Mouse (Mus musculus) heart, postnatal 0 days (tissue): Measurements from ENCODE around the gene Itgav. TPM values are rescaled to one million over a fixed set of nuclear protein-coding genes. Genes with fewer than 3 reads are reported as not detected.

Experiments used
- ATAC-seq: fragments of 200-750 bp; cut with Nextera tagmentation; 2 replicates; pipeline ENCODE4 v1.8.0; 2017; ENCODE audit warnings: low read depth, moderate number of reproducible peaks, moderate library complexity; ENCODE audit not compliant: insufficient read depth
- DNase-seq: peaks from one replicate; pipeline ENCODE4 v3.0.0-alpha.2; 2016; ENCODE audit warnings: low spot score
- H3K27ac ChIP-seq: fragments of 300-500 bp; sonication (generic); 2 replicates; pipeline ENCODE4 v1.5.1; 2014; ENCODE audit warnings: low read depth, mild to moderate bottlenecking
- H3K27me3 ChIP-seq: fragments of 300-500 bp; sonication (generic); 2 replicates; pipeline ENCODE4 v1.6.1; 2014; ENCODE audit warnings: low read length, mixed read lengths; ENCODE audit not compliant: control insufficient read depth, insufficient read depth
- H3K36me3 ChIP-seq: fragments of 300-500 bp; sonication (generic); replicated peaks from 2 replicates; pipeline ENCODE4 v1.6.1; 2014; ENCODE audit warnings: low read length, mixed read lengths; ENCODE audit not compliant: control insufficient read depth, insufficient read depth
- H3K4me1 ChIP-seq: fragments of 300-500 bp; sonication (generic); 2 replicates; pipeline ENCODE4 v1.6.1; 2014; ENCODE audit warnings: antibody characterized with exemption; ENCODE audit not compliant: control insufficient read depth, insufficient read depth
- H3K4me2 ChIP-seq: fragments of 300-500 bp; sonication (generic); 2 replicates; pipeline ENCODE4 v1.6.1; 2014; ENCODE audit warnings: low read depth, mild to moderate bottlenecking, low read length, moderate library complexity
- H3K4me3 ChIP-seq: fragments of 300-500 bp; sonication (generic); 2 replicates; pipeline ENCODE4 v1.5.1; 2014; ENCODE audit warnings: low read depth, low read length
- H3K9ac ChIP-seq: fragments of 300-500 bp; sonication (generic); replicated peaks from 2 replicates; pipeline ENCODE4 v1.6.1; 2014; ENCODE audit warnings: low read depth, low read length, mixed read lengths
- H3K9me3 ChIP-seq: fragments of 300-500 bp; sonication (generic); replicated peaks from 2 replicates; pipeline ENCODE4 v1.6.1; 2016; ENCODE audit warnings: low read length; ENCODE audit not compliant: control insufficient read depth
- CTCF ChIP-seq: IDR thresholded peaks from 2 replicates; pipeline ENCODE4 v1.5.1; 2016; ENCODE audit warnings: antibody characterized with exemption, control low read depth, low read depth
- EP300 ChIP-seq: IDR thresholded peaks from 2 replicates; pipeline ENCODE4 v1.6.1; 2016; ENCODE audit warnings: antibody characterized with exemption, low read depth
- WGBS: fragments of 180-500 bp; shearing (Covaris S2); extraction: QIAGEN DNeasy Blood & Tissue Kit; methylation state at CpG from one replicate; pipeline ENCODE4 v1.1.7; 2014; 5-methylcytosine and 5-hydroxymethylcytosine counted together
- polyA plus RNA-seq: library from polyadenylated mRNA; unstranded; fragments of >200 nt; fragmentation: Nextera tagmentation; extraction: Ambion mirVana; gene quantifications from 2 replicates; pipeline ENCODE4 v1.2.1, GENCODE M21; 2015
- total RNA-seq: library from RNA; depleted of rRNA; stranded (reverse); fragments of >200 nt; gene quantifications from 2 replicates; pipeline ENCODE4 v1.2.3, GENCODE M21; 2014; ENCODE audit warnings: low replicate concordance

Itgav gene
- total and polyA plus RNA-seq, 2 experiments from 2014 or later = 42.1 to 66.4 TPM

- Histone ChIP-seq H3K36me3 (no peaks in the 10 kb centered on the region), H3K9me3 (no peaks in the 10 kb centered on the region), H3K9ac (no peak overlapping the region), H3K4me3 (no peak overlapping the region), H3K27ac (no peak overlapping the region), H3K4me1 (0 out of 2 replicates have a peak, but pooled peaks cover 5% of the 10 kb centered on the region), H3K27me3 (peaks cover 6% of the 10 kb centered on the region; the same call in 1 of the 2 replicates), H3K4me2 (no peak overlapping the region)
- TF ChIP-seq CTCF (no peak), EP300 (peak; percentile 62; the same call in 1 of the 2 replicates)
- ATAC-seq (peak; percentile 82), DNase-seq (peak; percentile 87)
- 41% methylated on average over 6 of the region's 6 CpGs for WGBS
These were observed 9.4 kb upstream of the Itgav start for GRCm38 (mm10) chr2:83714783-83715182.

GRCm38 (mm10) chr2:83718341-83718740, 5.9 kb upstream of the Itgav start:
- peaks cover 6% of the 10 kb centered on the region; the same call in 1 of the 2 replicates for H3K27me3 ChIP-seq
- H3K9me3 ChIP-seq = no peaks in the 10 kb centered on the region
- DNase-seq (no peak), ATAC-seq (no peak)
- TF ChIP-seq CTCF (no peak), EP300 (no peak)
- H3K36me3 ChIP-seq = no peaks in the 10 kb centered on the region
- peaks cover 4% of the 10 kb centered on the region; the same call in 1 of the 2 replicates for H3K4me1 ChIP-seq
- WGBS = 80% methylated on average over 4 of the region's 4 CpGs
- no peak overlapping the region for H3K4me3 ChIP-seq
- H3K9ac ChIP-seq = no peak overlapping the region
- no peak overlapping the region for H3K4me2 ChIP-seq
- H3K27ac ChIP-seq = no peak overlapping the region

GRCm38 (mm10) chr2:83721635-83722034, 2.6 kb upstream of the Itgav start:
- Histone ChIP-seq H3K36me3 (no peaks in the 10 kb centered on the region), H3K27ac (no peak overlapping the region), H3K27me3 (peaks cover 5% of the 10 kb centered on the region; the same call in 1 of the 2 replicates), H3K4me2 (no peak overlapping the region), H3K4me1 (peaks cover 16% of the 10 kb centered on the region), H3K4me3 (no peak overlapping the region), H3K9ac (no peak overlapping the region), H3K9me3 (no peaks in the 10 kb centered on the region)
- no peak for TF ChIP-seq EP300
- no peak for TF ChIP-seq CTCF
- DNase-seq (no peak), ATAC-seq (no peak)
- 82% methylated on average over 3 of the region's 3 CpGs for WGBS

- H3K4me3 ChIP-seq = no peak overlapping the region
- no peak overlapping the region for H3K9ac ChIP-seq
- H3K4me1 ChIP-seq = peaks cover 17% of the 10 kb centered on the region
- peak overlapping the region; percentile 94; the same call in 1 of the 2 replicates for H3K27ac ChIP-seq
- no peaks in the 10 kb centered on the region for H3K36me3 ChIP-seq
- H3K4me2 ChIP-seq = no peak overlapping the region; the same call in 1 of the 2 replicates
- no peaks in the 10 kb centered on the region for H3K9me3 ChIP-seq
- 0 out of 2 replicates have a peak, but pooled peaks cover 2% of the 10 kb centered on the region for H3K27me3 ChIP-seq
- ATAC-seq (no peak), DNase-seq (no peak)
- TF ChIP-seq EP300 = no peak
- TF ChIP-seq CTCF = no peak
These were observed 1.3 kb upstream of the Itgav start for GRCm38 (mm10) chr2:83722936-83723335.

- ATAC-seq (no peak), DNase-seq (no peak)
- H3K4me2 ChIP-seq = peak overlapping the region; percentile 95
- H3K9ac ChIP-seq = no peak overlapping the region
- WGBS = 52% methylated on average over 2 of the region's 2 CpGs
- TF ChIP-seq CTCF = no peak
- TF ChIP-seq EP300 = no peak
- peak overlapping the region; percentile 96; the same call in 1 of the 2 replicates for H3K4me3 ChIP-seq
- H3K27me3 ChIP-seq = 0 out of 2 replicates have a peak, but pooled peaks cover 2% of the 10 kb centered on the region
- peak overlapping the region; percentile 94 for H3K27ac ChIP-seq
- no peaks in the 10 kb centered on the region for H3K9me3 ChIP-seq
- peaks cover 21% of the 10 kb centered on the region for H3K4me1 ChIP-seq
- no peaks in the 10 kb centered on the region for H3K36me3 ChIP-seq
These were observed 851 bp upstream of the Itgav start for GRCm38 (mm10) chr2:83723346-83723745.
